Mouse (Mus musculus) megakaryocyte, embryonic 14.5 days (primary cell): ENCODE results near the gene Srrm3.

Source experiments
- FLI1 ChIP-seq: IDR thresholded peaks from 2 replicates; pipeline ENCODE4 v1.6.1; 2012; ENCODE audit warnings: low read length, inconsistent platforms, mixed read lengths
- GATA1 ChIP-seq: IDR thresholded peaks from 3 replicates; pipeline ENCODE4 v1.6.1; 2012; ENCODE audit warnings: mixed read lengths, low read length, inconsistent platforms, borderline replicate concordance

DNA sequence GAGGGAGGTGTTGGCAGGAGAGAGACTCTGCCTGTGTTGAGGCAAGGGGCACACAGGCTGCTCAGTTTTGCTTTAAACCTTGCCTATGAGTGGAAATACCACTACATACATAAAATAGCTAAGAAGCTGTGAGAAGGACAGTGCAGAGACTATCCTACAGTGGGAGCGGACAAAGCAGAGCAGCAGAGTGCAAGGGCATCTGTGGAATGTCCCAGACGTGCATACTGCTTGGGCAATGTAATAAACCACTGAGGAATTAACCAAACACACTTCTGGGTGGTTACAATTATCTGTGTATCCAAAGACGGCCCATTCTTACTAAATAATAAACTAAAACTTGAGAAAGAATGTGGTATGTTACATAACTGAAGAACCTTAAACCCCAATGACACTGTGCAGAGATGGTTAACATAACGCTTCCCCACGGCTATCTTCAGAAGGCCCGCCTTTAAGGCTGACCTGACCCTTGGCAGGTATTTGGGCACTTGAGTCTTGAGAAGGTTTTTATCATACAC is 109.4 kb downstream of the Srrm3 start:
- TF ChIP-seq GATA1, result no peak
- TF ChIP-seq FLI1, result no peak
